Mouse (Mus musculus) lung, embryonic 15.5 days (tissue): Measurements from ENCODE around the gene Gm4787. TPM values are rescaled to one million over a fixed set of nuclear protein-coding genes. Genes with fewer than 3 reads are reported as not detected.
A peak's percentile ranks its signal among the peaks of the same experiment; 100 is the strongest.
"Not testable (repeated sequence)": the region's sequence is repeated elsewhere in the genome, so short reads cannot be mapped to it uniquely, and the experiment has no call there.

Experiments
- ATAC-seq: fragments of 200-750 bp; cut with Nextera tagmentation; 2 replicates; pipeline ENCODE4 v1.8.0; 2017; ENCODE audit warnings: moderate number of reproducible peaks, borderline replicate concordance; ENCODE audit not compliant: low FRiP score, low TSS enrichment; ENCODE audit errors: extremely low read depth
- H3K27ac ChIP-seq: fragments of 300-500 bp; sonication (generic); 2 replicates; pipeline ENCODE4 v1.5.1; 2015; ENCODE audit warnings: moderate library complexity, mild to moderate bottlenecking, inconsistent platforms
- H3K27me3 ChIP-seq: fragments of 300-500 bp; sonication (generic); 2 replicates; pipeline ENCODE4 v1.6.1; 2015; ENCODE audit warnings: inconsistent platforms
- H3K36me3 ChIP-seq: fragments of 300-500 bp; sonication (generic); 2 replicates; pipeline ENCODE4 v1.6.1; 2015; ENCODE audit warnings: inconsistent platforms
- H3K4me1 ChIP-seq: fragments of 300-500 bp; sonication (generic); 2 replicates; pipeline ENCODE4 v1.6.1; 2015; ENCODE audit warnings: inconsistent platforms
- H3K4me2 ChIP-seq: fragments of 300-500 bp; sonication (generic); 2 replicates; pipeline ENCODE4 v1.6.1; 2015; ENCODE audit warnings: inconsistent platforms, mild to moderate bottlenecking, moderate library complexity
- H3K4me3 ChIP-seq: fragments of 300-500 bp; sonication (generic); 2 replicates; pipeline ENCODE4 v1.5.1; 2015; ENCODE audit warnings: mild to moderate bottlenecking, inconsistent platforms
- H3K9ac ChIP-seq: fragments of 300-500 bp; sonication (generic); 2 replicates; pipeline ENCODE4 v1.6.1; 2015; ENCODE audit warnings: inconsistent platforms
- H3K9me3 ChIP-seq: fragments of 300-500 bp; sonication (generic); 2 replicates; pipeline ENCODE4 v1.6.1; 2016; ENCODE audit warnings: inconsistent platforms
- WGBS: fragments of 180-500 bp; shearing (Covaris S2); methylation state at CpG from one replicate; pipeline ENCODE4 v1.1.7; 2015; 5-methylcytosine and 5-hydroxymethylcytosine counted together
- polyA plus RNA-seq: library from polyadenylated mRNA; unstranded; fragments of >200 nt; fragmentation: Nextera tagmentation; extraction: Ambion mirVana; gene quantifications from 2 replicates; pipeline ENCODE4 v1.2.1, GENCODE M21; 2015

Gm4787 gene
- 0.17 and 0.21 TPM in 2 replicates for polyA plus RNA-seq

DNA sequence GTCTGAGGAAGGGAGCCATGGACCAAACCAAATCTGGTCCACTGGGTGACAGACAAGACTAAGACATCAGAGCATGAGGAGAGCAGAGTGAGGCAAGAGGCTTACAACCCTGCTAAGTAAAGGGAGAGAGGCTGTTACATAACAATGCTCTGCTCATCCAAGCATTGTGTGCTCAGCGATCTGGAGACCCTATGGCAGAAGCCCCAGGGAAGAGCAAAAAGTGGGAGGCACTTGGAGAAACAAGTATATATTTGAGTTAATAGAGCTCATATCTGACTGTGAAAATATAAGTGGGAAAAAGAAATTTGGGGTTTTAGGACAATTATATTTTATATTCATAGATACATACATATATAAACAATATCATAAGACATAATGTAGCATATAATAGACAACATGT lies at the start of gene Gm4787:
TSS of gene Gm4787 (minus strand) at position 101 of the 400 bp plus-strand sequence.
- not testable (repeated sequence) for ATAC-seq, H3K9me3 ChIP-seq, H3K4me1 ChIP-seq, H3K27me3 ChIP-seq, H3K36me3 ChIP-seq, H3K27ac ChIP-seq, H3K4me2 ChIP-seq, H3K4me3 ChIP-seq, H3K9ac ChIP-seq
- 79% methylated on average over 1 of the region's 1 CpGs for WGBS

GRCm38 (mm10) chr12:81421846-81422245 lies 42.6 kb upstream of the Gm4787 start, which contains the start of gene Adam4:
TSS of gene Adam4 (minus strand) at chr12:81421946.
- H3K4me3 ChIP-seq = no peak within 1 kb of the TSS
- no peaks in the 10 kb centered on the region for H3K4me1 ChIP-seq
- 88% methylated on average over 1 of the region's 1 CpGs for WGBS

GRCm38 (mm10) chr12:81413211-81413610 lies 33.9 kb upstream of the Gm4787 start:
- Histone ChIP-seq H3K9me3 (no peaks in the 10 kb centered on the region), H3K27me3 (no peaks in the 10 kb centered on the region), H3K4me3 (no peak overlapping the region), H3K27ac (no peak overlapping the region), H3K4me2 (no peak overlapping the region), H3K9ac (no peak overlapping the region), H3K4me1 (no peaks in the 10 kb centered on the region), H3K36me3 (no peaks in the 10 kb centered on the region)
- WGBS = 87% methylated on average over 3 of the region's 3 CpGs
- no peak for ATAC-seq

More at GRCm38 (mm10) chr12:81421846-81422245, 42.6 kb upstream of the Gm4787 start, which contains the start of gene Adam4:
- Histone ChIP-seq H3K36me3 (peaks cover 4% of the 10 kb centered on the region; the same call in 1 of the 2 replicates), H3K27me3 (no peaks in the 10 kb centered on the region), H3K4me2 (no peak within 1 kb of the TSS), H3K27ac (no peak within 1 kb of the TSS), H3K9me3 (no peaks in the 10 kb centered on the region; the same call in 1 of the 2 replicates), H3K9ac (no peak within 1 kb of the TSS)
- ATAC-seq = no peak

- H3K9ac ChIP-seq = no peak overlapping the region
- no peaks in the 10 kb centered on the region for H3K9me3 ChIP-seq
- no peaks in the 10 kb centered on the region for H3K36me3 ChIP-seq
- no peak for ATAC-seq
- H3K27me3 ChIP-seq = no peaks in the 10 kb centered on the region
- WGBS = 89% methylated on average over 3 of the region's 3 CpGs
- H3K4me2 ChIP-seq = no peak overlapping the region
- no peak overlapping the region for H3K27ac ChIP-seq
- no peaks in the 10 kb centered on the region for H3K4me1 ChIP-seq
- H3K4me3 ChIP-seq = no peak overlapping the region
These were observed 29.7 kb upstream of the Gm4787 start for GRCm38 (mm10) chr12:81408966-81409365.

DNA sequence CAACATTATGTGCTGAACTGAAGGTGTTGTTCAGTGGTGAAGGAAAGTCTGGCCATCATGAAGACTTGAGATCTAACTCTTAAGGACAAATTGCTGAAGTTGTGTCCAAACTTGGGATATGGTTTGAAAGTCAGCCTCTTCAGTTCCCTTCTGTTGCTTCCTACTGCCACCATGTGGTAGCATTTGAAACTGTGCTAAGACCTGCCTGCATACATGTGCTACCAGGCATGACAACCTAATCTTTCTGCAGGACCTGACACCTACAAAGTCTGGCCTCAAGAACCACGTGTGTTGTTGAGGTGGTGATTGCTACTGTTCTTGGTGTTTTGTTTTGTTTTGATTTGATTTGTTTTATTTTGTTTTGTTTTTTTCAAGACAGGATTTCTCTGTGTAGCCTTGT lies 22.9 kb upstream of the Gm4787 start:
- H3K9me3 ChIP-seq = no peaks in the 10 kb centered on the region
- H3K27ac ChIP-seq = no peak overlapping the region
- WGBS = 7% methylated on average over 1 of the region's 1 CpGs
- H3K4me1 ChIP-seq = no peaks in the 10 kb centered on the region
- H3K36me3 ChIP-seq = no peaks in the 10 kb centered on the region
- no peak for ATAC-seq
- no peak overlapping the region for H3K4me2 ChIP-seq
- H3K9ac ChIP-seq = no peak overlapping the region
- no peak overlapping the region for H3K4me3 ChIP-seq
- H3K27me3 ChIP-seq = no peaks in the 10 kb centered on the region

DNA sequence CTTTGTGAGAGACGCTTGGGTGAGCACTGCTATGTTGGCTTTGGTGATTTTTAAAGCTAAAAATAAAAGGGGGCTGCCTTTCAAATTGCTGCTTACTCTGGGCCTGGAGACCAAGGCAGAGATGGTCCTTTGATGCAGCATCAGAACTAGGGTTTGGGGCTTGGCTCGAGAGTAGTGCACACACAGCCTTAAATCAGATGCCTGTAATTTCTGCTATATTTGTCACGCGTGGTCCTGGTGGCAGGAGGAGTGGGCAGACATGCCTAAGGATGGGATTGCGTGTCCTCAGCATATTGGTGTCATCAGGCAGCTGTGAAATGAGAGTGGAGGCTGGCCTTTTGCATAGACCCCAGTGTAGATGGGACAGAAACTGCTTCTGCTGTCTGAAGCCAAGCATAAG lies 45.4 kb downstream of the Gm4787 start:
- no peaks in the 10 kb centered on the region for H3K36me3 ChIP-seq
- no peaks in the 10 kb centered on the region for H3K9me3 ChIP-seq
- H3K4me2 ChIP-seq = peak overlapping the region; percentile 99; the same call in 1 of the 2 replicates
- H3K27me3 ChIP-seq = peaks cover 32% of the 10 kb centered on the region
- no peak for ATAC-seq
- H3K27ac ChIP-seq = no peak overlapping the region
- 67% methylated on average over 5 of the region's 5 CpGs for WGBS
- peak overlapping the region; percentile 56; the same call in 1 of the 2 replicates for H3K4me3 ChIP-seq
- H3K9ac ChIP-seq = no peak overlapping the region
- H3K4me1 ChIP-seq = peaks cover 8% of the 10 kb centered on the region; the same call in 1 of the 2 replicates

GRCm38 (mm10) chr12:81332875-81333421 lies 46.3 kb downstream of the Gm4787 start, which contains the start of gene Slc8a3:
TSS of gene Slc8a3 (minus strand) at chr12:81333180.
- H3K9me3 ChIP-seq = no peaks in the 10 kb centered on the region
- peaks cover 8% of the 10 kb centered on the region; the same call in 1 of the 2 replicates for H3K4me1 ChIP-seq
- peak; percentile 79 for ATAC-seq
- WGBS = under 1% methylated on average over 44 of the region's 47 CpGs
- peak within 1 kb of the TSS; percentile 56 for H3K4me3 ChIP-seq
- H3K27ac ChIP-seq = no peak within 1 kb of the TSS
- H3K27me3 ChIP-seq = peaks cover 32% of the 10 kb centered on the region
- no peaks in the 10 kb centered on the region for H3K36me3 ChIP-seq
- peak within 1 kb of the TSS; percentile 50 for H3K9ac ChIP-seq
- peak within 1 kb of the TSS; percentile 99 for H3K4me2 ChIP-seq

DNA sequence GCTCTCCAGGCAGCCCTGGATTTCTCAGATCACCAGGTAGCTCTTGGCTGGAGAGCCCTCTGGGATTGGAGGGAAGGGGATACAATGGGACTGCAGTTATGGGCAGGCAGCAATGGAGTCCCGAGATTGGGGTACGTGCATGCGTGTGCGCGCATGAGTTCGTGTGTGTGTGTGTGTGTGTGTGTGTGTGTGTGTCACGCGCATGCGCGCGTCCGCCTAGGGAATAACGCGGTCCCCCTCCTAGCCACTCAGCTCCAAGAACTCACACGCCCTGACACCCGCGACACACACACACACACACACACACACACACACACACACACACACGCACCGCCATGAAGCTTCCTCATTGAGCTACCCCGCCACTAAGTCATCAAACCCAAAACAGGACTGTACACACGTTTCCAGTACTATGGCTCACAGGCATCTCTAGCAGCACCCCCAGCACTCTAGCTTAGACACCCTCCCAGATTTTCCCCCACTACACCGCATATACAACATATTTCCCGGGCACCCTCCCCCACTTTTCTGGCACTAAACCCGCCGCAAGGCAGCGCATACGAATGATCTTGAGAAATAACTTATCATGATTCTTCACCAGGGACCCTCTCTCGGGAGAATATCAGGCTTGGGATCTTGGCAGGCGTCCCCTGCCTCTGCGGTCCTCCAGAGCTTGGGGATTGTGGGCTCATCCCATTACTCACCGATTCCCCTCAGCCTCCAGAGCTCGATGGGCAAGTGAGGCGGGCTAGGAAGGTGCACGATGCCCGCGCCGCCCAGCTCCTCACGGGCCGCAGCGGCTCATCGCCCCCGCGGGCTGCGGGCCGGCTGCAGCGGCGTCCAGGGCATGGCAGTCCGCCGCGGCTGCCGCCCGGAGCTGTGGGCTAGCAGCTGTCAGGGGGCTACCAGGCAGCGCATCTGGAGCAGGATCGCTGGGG lies 47.1 kb downstream of the Gm4787 start:
- Histone ChIP-seq H3K27ac (no peak overlapping the region), H3K4me2 (peak overlapping the region; percentile 99), H3K36me3 (no peaks in the 10 kb centered on the region), H3K27me3 (peaks cover 32% of the 10 kb centered on the region), H3K4me3 (peak overlapping the region; percentile 56), H3K9ac (peak overlapping the region; percentile 50), H3K9me3 (no peaks in the 10 kb centered on the region), H3K4me1 (peaks cover 8% of the 10 kb centered on the region; the same call in 1 of the 2 replicates)
- 1% methylated on average over 52 of the region's 54 CpGs for whole genome bisulfite sequencing
- peak; percentile 63 for ATAC-seq

GRCm38 (mm10) chr12:81331046-81331638 lies 48.1 kb downstream of the Gm4787 start:
- peaks cover 32% of the 10 kb centered on the region for H3K27me3 ChIP-seq
- H3K4me2 ChIP-seq = peak overlapping the region; percentile 99

More at GRCm38 (mm10) chr12:81331046-81331638, 48.1 kb downstream of the Gm4787 start:
- Histone ChIP-seq H3K4me1 (peaks cover 8% of the 10 kb centered on the region; the same call in 1 of the 2 replicates), H3K9ac (no peak overlapping the region), H3K4me3 (no peak overlapping the region), H3K36me3 (no peaks in the 10 kb centered on the region), H3K9me3 (no peaks in the 10 kb centered on the region), H3K27ac (no peak overlapping the region)
- WGBS = 41% methylated on average over 5 of the region's 5 CpGs
- ATAC-seq = no peak
